Mouse (Mus musculus) heart, embryonic 15.5 days (tissue): ENCODE measurements around the gene Cd83. TPM values are rescaled to one million over a fixed set of nuclear protein-coding genes. Genes with fewer than 3 reads are reported as not detected.

ENCODE experiments used
- ATAC-seq: fragments of 200-750 bp; cut with Nextera tagmentation; replicated peaks from 2 replicates; pipeline ENCODE4 v1.8.0; 2017; ENCODE audit warnings: low read depth, moderate TSS enrichment; ENCODE audit not compliant: insufficient number of reproducible peaks, insufficient read depth, low FRiP score
- H3K27ac ChIP-seq: fragments of 300-500 bp; sonication (generic); 2 replicates; pipeline ENCODE4 v1.5.1; 2015; ENCODE audit warnings: mild to moderate bottlenecking, inconsistent platforms
- H3K27me3 ChIP-seq: fragments of 300-500 bp; sonication (generic); 2 replicates; pipeline ENCODE4 v1.6.1; 2015; ENCODE audit warnings: inconsistent platforms
- H3K36me3 ChIP-seq: fragments of 300-500 bp; sonication (generic); 2 replicates; pipeline ENCODE4 v1.6.1; 2015; ENCODE audit warnings: mild to moderate bottlenecking, inconsistent platforms
- H3K4me1 ChIP-seq: fragments of 300-500 bp; sonication (generic); replicated peaks from 2 replicates; pipeline ENCODE4 v1.6.1; 2015; ENCODE audit warnings: inconsistent platforms
- H3K4me2 ChIP-seq: fragments of 300-500 bp; sonication (generic); 2 replicates; pipeline ENCODE4 v1.6.1; 2015; ENCODE audit warnings: inconsistent platforms, mild to moderate bottlenecking, moderate library complexity
- H3K4me3 ChIP-seq: fragments of 300-500 bp; sonication (generic); 2 replicates; pipeline ENCODE4 v1.5.1; 2015; ENCODE audit warnings: mild to moderate bottlenecking, inconsistent platforms
- H3K9ac ChIP-seq: fragments of 300-500 bp; sonication (generic); 2 replicates; pipeline ENCODE4 v1.6.1; 2015; ENCODE audit warnings: mild to moderate bottlenecking, inconsistent platforms
- H3K9me3 ChIP-seq: fragments of 300-500 bp; sonication (generic); replicated peaks from 2 replicates; pipeline ENCODE4 v1.6.1; 2016; ENCODE audit warnings: inconsistent platforms
- WGBS: fragments of 180-500 bp; shearing (Covaris S2); methylation state at CpG from one replicate; pipeline ENCODE4 v1.1.7; 2015; ENCODE audit warnings: mixed read lengths; 5-methylcytosine and 5-hydroxymethylcytosine counted together
- polyA plus RNA-seq: library from polyadenylated mRNA; unstranded; fragments of >200 nt; fragmentation: Nextera tagmentation; extraction: Ambion mirVana; gene quantifications from 2 replicates; pipeline ENCODE4 v1.2.1, GENCODE M21; 2015

Gene Cd83
- polyA plus RNA-seq, 1 experiment from 2014 or later: 3.9 TPM

DNA sequence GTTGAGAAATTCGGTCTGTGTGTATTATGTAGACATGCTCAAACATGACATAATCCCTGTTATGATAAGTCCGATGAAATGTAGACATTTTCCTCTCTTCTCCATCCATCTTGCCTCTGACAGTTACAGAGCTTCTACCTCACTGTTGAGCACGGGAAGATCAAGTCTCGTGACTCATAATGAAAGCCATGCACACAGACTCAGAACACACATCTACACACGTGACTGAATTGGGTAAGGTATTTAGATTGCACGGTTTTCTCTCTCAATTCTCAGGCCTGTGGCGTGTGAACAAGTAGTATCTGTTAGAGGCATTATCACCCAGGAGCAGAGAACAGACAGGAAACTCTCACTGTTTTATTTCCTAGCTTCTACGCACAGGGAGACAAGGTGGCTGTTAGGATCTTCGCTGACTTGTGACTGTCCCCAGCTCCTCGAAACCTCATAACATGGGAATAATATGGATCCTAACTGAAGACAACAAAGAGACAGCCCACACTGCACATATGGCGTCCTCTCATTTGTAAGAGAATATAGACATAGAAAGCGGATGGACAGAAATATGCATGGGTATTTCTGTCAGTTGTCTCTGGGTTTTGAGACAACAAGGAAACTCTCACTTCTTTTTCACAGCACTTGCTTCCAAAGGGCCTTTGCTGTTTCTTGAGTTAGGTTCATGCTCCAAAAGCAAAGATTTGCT, 23.3 kb upstream of the Cd83 start:
- no peaks in the 10 kb centered on the region for H3K36me3 ChIP-seq
- H3K9ac ChIP-seq: no peak overlapping the region
- ATAC-seq: no peak
- H3K9me3 ChIP-seq: no peaks in the 10 kb centered on the region
- no peak overlapping the region for H3K4me2 ChIP-seq
- H3K27me3 ChIP-seq: no peaks in the 10 kb centered on the region
- no peak overlapping the region for H3K4me3 ChIP-seq
- WGBS: 66% methylated on average over 12 of the region's 12 CpGs
- H3K27ac ChIP-seq: no peak overlapping the region
- peaks cover 11% of the 10 kb centered on the region for H3K4me1 ChIP-seq

DNA sequence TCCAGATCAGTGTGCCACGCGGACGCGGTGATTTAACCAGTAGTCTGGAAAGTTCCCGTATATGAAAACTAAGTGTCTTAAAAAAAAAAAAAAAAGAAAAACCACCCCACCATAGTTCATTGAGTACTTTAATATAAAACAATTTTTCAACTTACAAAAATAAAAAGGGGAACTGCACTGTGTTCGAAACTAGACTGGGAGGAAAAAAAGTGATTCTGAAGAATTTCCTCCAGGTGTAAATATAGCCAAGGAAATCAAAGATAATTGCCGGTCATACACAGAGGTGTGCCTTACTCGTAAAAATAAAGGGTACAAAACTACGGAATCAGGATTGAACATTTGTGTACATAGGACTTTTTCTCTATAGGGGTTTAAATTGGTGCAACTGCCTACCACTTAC, 21.7 kb upstream of the Cd83 start:
- Histone ChIP-seq H3K9me3 (no peaks in the 10 kb centered on the region), H3K4me3 (no peak overlapping the region), H3K4me2 (no peak overlapping the region), H3K4me1 (peaks cover 11% of the 10 kb centered on the region), H3K36me3 (no peaks in the 10 kb centered on the region), H3K9ac (no peak overlapping the region), H3K27ac (no peak overlapping the region), H3K27me3 (no peaks in the 10 kb centered on the region)
- no peak for ATAC-seq
- WGBS: 94% methylated on average over 9 of the region's 9 CpGs

- WGBS: 91% methylated on average over 12 of the region's 12 CpGs
- no peaks in the 10 kb centered on the region for H3K36me3 ChIP-seq
- H3K4me1 ChIP-seq: peaks cover 13% of the 10 kb centered on the region
Observed at GRCm38 (mm10) chr13:43763301-43763994, 21.1 kb upstream of the Cd83 start.

GRCm38 (mm10) chr13:43763995-43764579, 20.5 kb upstream of the Cd83 start:
- Histone ChIP-seq H3K27me3 (no peaks in the 10 kb centered on the region), H3K9ac (no peak overlapping the region), H3K27ac (0 out of 2 replicates have a peak overlapping the region, but pooled peaks have one; percentile 8), H3K4me3 (no peak overlapping the region), H3K4me2 (no peak overlapping the region), H3K36me3 (no peaks in the 10 kb centered on the region), H3K4me1 (peaks cover 15% of the 10 kb centered on the region), H3K9me3 (no peaks in the 10 kb centered on the region)
- 46% methylated on average over 8 of the region's 8 CpGs for WGBS
- ATAC-seq: 0 out of 2 replicates have a peak, but pooled peaks have one; percentile 45

More at GRCm38 (mm10) chr13:43763301-43763994, 21.1 kb upstream of the Cd83 start:
- H3K27me3 ChIP-seq: no peaks in the 10 kb centered on the region
- no peak overlapping the region for H3K4me2 ChIP-seq
- no peak for ATAC-seq
- H3K27ac ChIP-seq: no peak overlapping the region
- H3K9ac ChIP-seq: no peak overlapping the region
- no peaks in the 10 kb centered on the region for H3K9me3 ChIP-seq
- no peak overlapping the region for H3K4me3 ChIP-seq

- Histone ChIP-seq H3K27me3 (no peaks in the 10 kb centered on the region), H3K36me3 (no peaks in the 10 kb centered on the region), H3K4me2 (no peak overlapping the region), H3K9ac (no peak overlapping the region), H3K4me3 (no peak overlapping the region), H3K4me1 (peaks cover 15% of the 10 kb centered on the region), H3K9me3 (no peaks in the 10 kb centered on the region), H3K27ac (no peak overlapping the region)
- ATAC-seq: no peak
- 59% methylated on average over 11 of the region's 11 CpGs for WGBS
Observed at GRCm38 (mm10) chr13:43765293-43765814, 19.2 kb upstream of the Cd83 start.

DNA sequence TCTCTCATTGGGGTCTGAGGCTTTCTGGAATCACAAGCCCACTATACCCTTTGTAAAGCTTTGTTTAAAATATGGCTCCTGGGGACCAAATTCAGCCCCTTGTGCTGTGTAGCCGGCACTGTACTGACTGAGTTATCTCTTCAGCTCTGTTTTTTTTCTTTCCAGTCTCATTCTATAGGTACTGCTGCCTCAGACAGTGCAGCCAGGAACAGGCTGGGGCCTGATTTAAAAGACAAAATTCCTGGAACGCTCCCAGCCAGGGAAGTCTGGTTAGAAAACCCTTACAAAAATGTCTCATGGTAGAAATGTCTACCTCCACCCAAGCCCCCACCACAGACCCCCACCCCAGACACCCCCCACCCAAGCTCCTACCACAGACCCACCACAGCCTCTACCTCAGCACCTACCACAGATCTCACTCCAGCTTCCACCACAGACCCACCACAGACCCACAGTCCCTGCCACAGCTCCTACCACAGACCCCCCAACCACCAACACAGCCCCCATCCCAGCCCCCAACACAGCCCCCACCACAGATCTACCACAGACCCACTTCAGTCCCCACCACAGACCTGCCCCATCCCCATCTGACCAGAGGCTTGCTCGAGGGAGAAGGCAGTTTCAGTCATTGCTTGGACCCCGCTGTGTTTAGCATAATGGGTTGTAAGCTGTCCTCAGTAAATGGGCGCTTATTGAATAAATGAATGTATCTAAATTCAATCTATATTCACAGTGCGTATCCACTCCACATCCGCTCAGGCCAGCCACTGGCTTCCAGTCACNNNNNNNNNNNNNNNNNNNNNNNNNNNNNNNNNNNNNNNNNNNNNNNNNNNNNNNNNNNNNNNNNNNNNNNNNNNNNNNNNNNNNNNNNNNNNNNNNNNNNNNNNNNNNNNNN, 17.5 kb upstream of the Cd83 start:
- H3K27ac ChIP-seq: no peak overlapping the region
- H3K9ac ChIP-seq: no peak overlapping the region
- peaks cover 15% of the 10 kb centered on the region for H3K4me1 ChIP-seq
- no peaks in the 10 kb centered on the region for H3K36me3 ChIP-seq
- H3K27me3 ChIP-seq: no peaks in the 10 kb centered on the region
- no peak overlapping the region for H3K4me3 ChIP-seq
- ATAC-seq: 0 out of 2 replicates have a peak, but pooled peaks have one; percentile 33
- 76% methylated on average over 7 of the region's 7 CpGs for WGBS
- H3K4me2 ChIP-seq: no peak overlapping the region
- no peaks in the 10 kb centered on the region for H3K9me3 ChIP-seq

GRCm38 (mm10) chr13:43773020-43773419, 11.6 kb upstream of the Cd83 start:
- peaks cover 23% of the 10 kb centered on the region for H3K4me1 ChIP-seq
- H3K9me3 ChIP-seq: no peaks in the 10 kb centered on the region
- WGBS: 83% methylated on average over 6 of the region's 6 CpGs
- no peak for ATAC-seq
- no peak overlapping the region for H3K4me3 ChIP-seq
- no peaks in the 10 kb centered on the region; the same call in 1 of the 2 replicates for H3K27me3 ChIP-seq
- H3K36me3 ChIP-seq: no peaks in the 10 kb centered on the region
- H3K27ac ChIP-seq: no peak overlapping the region
- H3K4me2 ChIP-seq: no peak overlapping the region
- no peak overlapping the region for H3K9ac ChIP-seq

DNA sequence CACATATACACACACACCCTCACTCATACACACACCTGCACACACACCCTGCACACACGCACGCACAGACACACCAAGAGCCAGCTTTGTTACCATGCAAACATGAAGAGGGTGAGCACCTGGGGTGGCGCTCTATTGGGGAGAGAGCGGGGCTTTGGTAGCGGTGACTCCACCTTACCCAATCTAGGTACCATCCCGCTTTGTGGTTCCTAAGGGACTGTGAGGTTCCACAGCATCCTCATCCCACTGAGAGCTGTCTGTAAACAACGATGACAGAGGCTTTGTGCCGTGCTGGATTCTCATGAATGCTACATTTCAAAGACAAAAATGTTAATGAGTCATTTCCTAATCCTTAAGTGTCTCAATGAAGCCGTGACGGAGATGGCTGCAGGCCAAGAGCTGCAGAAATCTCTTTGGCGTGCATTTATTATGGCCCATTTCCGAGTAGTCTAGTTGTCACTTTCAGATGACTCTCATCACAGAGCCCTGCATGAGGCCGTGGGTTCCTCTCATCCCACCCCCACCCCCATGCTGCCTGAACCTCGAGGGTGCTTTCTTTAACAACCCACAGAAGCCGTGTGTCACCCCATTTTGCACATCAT, 10.5 kb upstream of the Cd83 start:
- H3K4me1 ChIP-seq: peaks cover 19% of the 10 kb centered on the region
- no peak overlapping the region for H3K27ac ChIP-seq
- H3K9me3 ChIP-seq: no peaks in the 10 kb centered on the region
- H3K36me3 ChIP-seq: no peaks in the 10 kb centered on the region
- no peak overlapping the region for H3K4me3 ChIP-seq
- no peaks in the 10 kb centered on the region; the same call in 1 of the 2 replicates for H3K27me3 ChIP-seq
- 46% methylated on average over 15 of the region's 15 CpGs for WGBS
- H3K4me2 ChIP-seq: no peak overlapping the region
- ATAC-seq: 0 out of 2 replicates have a peak, but pooled peaks have one; percentile 39
- H3K9ac ChIP-seq: no peak overlapping the region

DNA sequence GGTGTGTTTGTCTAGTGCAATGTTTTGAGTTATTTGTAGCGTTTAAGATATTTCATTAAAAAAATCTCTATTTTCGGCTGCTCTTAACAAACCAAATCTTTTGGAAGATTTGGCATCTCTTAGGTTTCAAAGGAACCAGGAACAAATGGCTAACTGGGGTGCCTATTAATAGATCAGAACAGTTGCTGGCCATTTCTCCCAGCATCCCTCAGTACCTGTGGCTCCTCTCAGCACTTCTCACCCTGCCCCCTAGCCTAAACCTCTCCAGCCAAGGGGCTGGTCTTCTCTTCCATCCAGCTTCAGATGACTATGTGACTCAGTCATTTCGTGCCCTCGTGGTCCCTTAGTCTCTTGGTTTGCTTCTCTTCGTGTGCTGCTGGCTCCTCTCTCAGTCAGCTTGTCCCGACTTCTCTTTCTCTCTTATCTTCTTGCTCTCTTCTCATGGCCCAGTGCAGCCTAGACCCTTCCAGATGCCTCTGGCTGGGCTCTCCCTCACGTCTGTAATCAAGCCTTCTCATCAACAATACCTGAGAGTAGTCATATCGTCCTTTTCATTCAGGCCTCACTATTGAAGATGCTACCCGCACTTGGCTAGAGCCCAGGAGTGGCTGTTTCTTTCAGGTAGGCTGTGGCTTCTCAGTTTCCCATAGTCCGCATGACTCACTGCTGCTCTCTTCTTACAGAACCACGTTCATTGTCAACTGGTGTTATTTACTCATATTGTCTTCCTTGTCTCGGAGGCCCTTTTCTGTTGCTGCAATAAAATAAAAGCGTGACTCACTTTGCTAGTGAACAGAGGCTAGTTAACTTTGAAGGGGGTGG, 9.8 kb upstream of the Cd83 start:
- H3K4me2 ChIP-seq: no peak overlapping the region
- ATAC-seq: no peak
- H3K27ac ChIP-seq: no peak overlapping the region

DNA sequence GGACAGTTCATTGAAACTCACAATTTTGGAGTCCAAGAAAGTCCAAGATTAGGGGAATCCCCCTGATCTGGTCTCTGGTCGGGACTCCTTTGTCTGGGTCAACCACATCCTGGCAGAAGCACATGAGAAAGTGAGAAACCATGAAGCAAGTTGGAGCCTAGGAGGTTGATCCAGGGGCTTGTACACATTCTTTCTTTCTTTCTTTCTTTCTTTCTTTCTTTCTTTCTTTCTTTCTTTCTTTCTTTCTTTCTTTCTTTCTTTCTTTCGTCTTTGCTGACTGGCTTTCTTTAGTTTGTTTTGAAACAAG, 9.2 kb upstream of the Cd83 start:
- no peak for ATAC-seq
- 75% methylated on average over 2 of the region's 2 CpGs for WGBS
- no peaks in the 10 kb centered on the region for H3K9me3 ChIP-seq
- H3K27ac ChIP-seq: no peak overlapping the region
- peaks cover 19% of the 10 kb centered on the region for H3K4me1 ChIP-seq
- H3K9ac ChIP-seq: no peak overlapping the region
- H3K4me2 ChIP-seq: no peak overlapping the region
- no peak overlapping the region for H3K4me3 ChIP-seq
- H3K27me3 ChIP-seq: no peaks in the 10 kb centered on the region; the same call in 1 of the 2 replicates
- H3K36me3 ChIP-seq: no peaks in the 10 kb centered on the region

More for the DNA sequence above, 9.8 kb upstream of the Cd83 start:
- WGBS: 58% methylated on average over 13 of the region's 13 CpGs
- H3K4me1 ChIP-seq: peaks cover 19% of the 10 kb centered on the region
- H3K9me3 ChIP-seq: no peaks in the 10 kb centered on the region
- H3K36me3 ChIP-seq: no peaks in the 10 kb centered on the region
- no peak overlapping the region for H3K4me3 ChIP-seq
- no peaks in the 10 kb centered on the region; the same call in 1 of the 2 replicates for H3K27me3 ChIP-seq
- H3K9ac ChIP-seq: no peak overlapping the region
